In genomic region chr9:116903304-116903993, GRCm38 (mm10) we compare ENCODE assay signal across 13 mouse cellular contexts.
DNase-seq lines count a peak whose midpoint lies in the region; ATAC-seq and TF ChIP-seq lines count a peak whose summit lies in the region.
"Had no signal": no experiment of that assay in that cellular context is flagged by ENCODE, and none has a peak within 500 bp of the region (broad histone marks: within the 10 kb centered on the region; RNA-seq: fewer than 3 reads in every experiment).

No protein-coding gene starts in this region.

- peak overlapping the region; percentile 65; the same call in 1 of the 2 replicates for H3K27ac ChIP-seq in lung, embryonic 14.5 days (ENCODE audit: low read depth)
- H3K27ac ChIP-seq in embryonic facial prominence, embryonic 14.5 days (replicated peaks; ENCODE audit: low read depth, low read length): peak overlapping the region; percentile 47; the same call in 1 of the 2 replicates
- H3K27ac ChIP-seq: gastrocnemius, adult 2 months had no signal

- H3K4me3 ChIP-seq in lung, embryonic 14.5 days (ENCODE audit: low read depth, low read length): no peak overlapping the region
- H3K4me3 ChIP-seq in embryonic facial prominence, embryonic 14.5 days (ENCODE audit: low read depth, low read length): no peak overlapping the region
- H3K4me3 ChIP-seq in myocyte: no peak overlapping the region
- H3K4me3 ChIP-seq: gastrocnemius, adult 2 months; megakaryocyte, embryonic 14.5 days had no signal

- H3K4me1 ChIP-seq in lung, embryonic 14.5 days (ENCODE audit: insufficient read depth): peaks cover 3% of the 10 kb centered on the region; the same call in 1 of the 2 replicates
- H3K4me1 ChIP-seq in embryonic facial prominence, embryonic 14.5 days (ENCODE audit: control insufficient read depth, insufficient read depth, low read length): peaks cover 22% of the 10 kb centered on the region
- H3K4me1 ChIP-seq: megakaryocyte, embryonic 14.5 days had no signal

- H3K36me3 ChIP-seq in lung, embryonic 14.5 days (ENCODE audit: insufficient read depth): no peaks in the 10 kb centered on the region
- H3K36me3 ChIP-seq in embryonic facial prominence, embryonic 14.5 days (ENCODE audit: control insufficient read depth, insufficient read depth, low read length): no peaks in the 10 kb centered on the region
- no peaks in the 10 kb centered on the region for H3K36me3 ChIP-seq in myocyte (ENCODE audit: control insufficient read depth, insufficient read depth)
- H3K36me3 ChIP-seq: G1E had no signal

- peak; percentile 57 for DNase-seq in lung, embryonic 14.5 days
- DNase-seq in lung, postnatal 4 days: no peak
- DNase-seq in adipocyte (ENCODE audit: low spot score): peak; percentile 4
- DNase-seq in embryonic facial prominence, embryonic 14.5 days (ENCODE audit: low spot score): peak; percentile 90
- no peak for DNase-seq in ovary, postnatal 36 days (ENCODE audit: low spot score)
- no peak for DNase-seq in right cerebral cortex, postnatal 4 days
- no peak for DNase-seq in layer of hippocampus, adult 9-11 months
- DNase-seq: adrenal gland, adult 2 months; gastrocnemius, adult 2 months; thymus, adult 2 months had no signal

- no peaks in the 10 kb centered on the region for H3K27me3 ChIP-seq in lung, embryonic 14.5 days (ENCODE audit: insufficient read depth, low read length)
- no peaks in the 10 kb centered on the region for H3K27me3 ChIP-seq in embryonic facial prominence, embryonic 14.5 days (replicated peaks; ENCODE audit: control insufficient read depth, insufficient read depth, low read length)
- H3K27me3 ChIP-seq in myocyte (ENCODE audit: control insufficient read depth, insufficient read depth, insufficient read length): no peaks in the 10 kb centered on the region
- H3K27me3 ChIP-seq: megakaryocyte, embryonic 14.5 days had no signal

- no peaks in the 10 kb centered on the region for H3K79me2 ChIP-seq in myocyte (ENCODE audit: control insufficient read depth, insufficient read depth)

- no peak overlapping the region for H3ac ChIP-seq in myocyte (ENCODE audit: control insufficient read depth, insufficient read length)

- WGBS in lung, embryonic 14.5 days: 39% methylated on average over 11 of the region's 11 CpGs
- 11% methylated on average over 11 of the region's 11 CpGs for WGBS in embryonic facial prominence, embryonic 14.5 days

- H3K9ac ChIP-seq in lung, embryonic 14.5 days: no peak overlapping the region
- H3K9ac ChIP-seq in embryonic facial prominence, embryonic 14.5 days (ENCODE audit: low read depth, low read length): no peak overlapping the region

- peak; percentile 59 for ATAC-seq in lung, embryonic 14.5 days (ENCODE audit: insufficient read depth)
- peak; percentile 81 for ATAC-seq in embryonic facial prominence, embryonic 14.5 days (ENCODE audit: low read depth)

- H3K4me2 ChIP-seq in lung, embryonic 14.5 days: no peak overlapping the region
- no peak overlapping the region for H3K4me2 ChIP-seq in embryonic facial prominence, embryonic 14.5 days (ENCODE audit: low read depth, low read length)
- H3K4me2 ChIP-seq in myocyte (ENCODE audit: low read depth): peak overlapping the region; percentile 49

- no peak for TF ChIP-seq POLR2A in myocyte (IDR thresholded peaks at IDR 0.05; ENCODE audit: insufficient read length, low read depth)

- TF ChIP-seq CTCF in lung, embryonic 14.5 days (IDR thresholded peaks at IDR 0.05; ENCODE audit: low read depth): no peak

- no peaks in the 10 kb centered on the region for H3K9me3 ChIP-seq in lung, embryonic 14.5 days (ENCODE audit: low read depth, low read length)
- H3K9me3 ChIP-seq in embryonic facial prominence, embryonic 14.5 days (ENCODE audit: control insufficient read depth, low read length): no peaks in the 10 kb centered on the region

TF ChIP-seq in myocyte, 11 proteins besides CTCF, POLR2A, EP300 and RAD21:
- no peak for TF ChIP-seq REST (IDR thresholded peaks at IDR 0.05; ENCODE audit: insufficient read depth, insufficient read length)
- no peak for TF ChIP-seq E2F4 (IDR thresholded peaks at IDR 0.05; ENCODE audit: insufficient read depth)
- no peak for TF ChIP-seq USF1 (IDR thresholded peaks at IDR 0.05; ENCODE audit: low read depth)
- no peak for TF ChIP-seq MYOD1 (IDR thresholded peaks at IDR 0.05; ENCODE audit: control insufficient read depth in 1 of 3, insufficient read length in 2 of 3, low read depth in 2 of 3)

Comparison
In these comparisons a context has a peak if more than half of its experiments do, and no peak if none do; other contexts are left out.
1. DNase-seq: peak in lung, embryonic 14.5 days (single experiment), adipocyte (single experiment) and embryonic facial prominence, embryonic 14.5 days (single experiment); none in lung, postnatal 4 days (0 of 2), ovary, postnatal 36 days (single experiment), right cerebral cortex, postnatal 4 days (single experiment) and layer of hippocampus, adult 9-11 months (single experiment).